Mouse (Mus musculus): Measurements from ENCODE around the gene Pde11a. TPM values are rescaled to one million over a fixed set of nuclear protein-coding genes. Genes with fewer than 3 reads are reported as not detected.

Pde11a gene
- polyA plus RNA-seq, 1 experiment = not detected

- TF ChIP-seq POLR2A (IDR thresholded peaks at IDR 0.05; ENCODE audit: insufficient read depth, low read depth, low read length) (no peak), CTCF (IDR thresholded peaks at IDR 0.05; ENCODE audit: insufficient read depth, low read depth, low read length) (no peak)
- Histone ChIP-seq H3K4me1 (ENCODE audit: control insufficient read depth, insufficient read depth, low read length) (no peaks in the 10 kb centered on the region), H3K4me3 (ENCODE audit: insufficient read depth, low read depth, low read length) (no peak overlapping the region), H3K27ac (ENCODE audit: insufficient read depth, low read depth, low read length) (no peak overlapping the region)
- WGBS = 88% methylated on average over 10 of the region's 10 CpGs
Measured at GRCm38 (mm10) chr2:76237638-76238420, 100.7 kb downstream of the Pde11a start.

- TF ChIP-seq POLR2A (IDR thresholded peaks at IDR 0.05; ENCODE audit: insufficient read depth, low read depth, low read length) = no peak
- no peak for TF ChIP-seq CTCF (IDR thresholded peaks at IDR 0.05; ENCODE audit: insufficient read depth, low read depth, low read length)
- Histone ChIP-seq H3K4me1 (ENCODE audit: control insufficient read depth, insufficient read depth, low read length) (peaks cover 2% of the 10 kb centered on the region; the same call in 1 of the 2 replicates), H3K4me3 (ENCODE audit: insufficient read depth, low read depth, low read length) (no peak overlapping the region), H3K27ac (ENCODE audit: insufficient read depth, low read depth, low read length) (no peak overlapping the region)
- 70% methylated on average over 6 of the region's 6 CpGs for WGBS
Measured at GRCm38 (mm10) chr2:76220364-76221108, 118.0 kb downstream of the Pde11a start.

- WGBS = 61% methylated on average over 6 of the region's 6 CpGs
- Histone ChIP-seq H3K4me3 (ENCODE audit: insufficient read depth, low read depth, low read length) (no peak overlapping the region), H3K27ac (ENCODE audit: insufficient read depth, low read depth, low read length) (no peak overlapping the region), H3K4me1 (ENCODE audit: control insufficient read depth, insufficient read depth, low read length) (peaks cover 2% of the 10 kb centered on the region; the same call in 1 of the 2 replicates)
- TF ChIP-seq POLR2A (IDR thresholded peaks at IDR 0.05; ENCODE audit: insufficient read depth, low read depth, low read length) = no peak
- no peak for TF ChIP-seq CTCF (IDR thresholded peaks at IDR 0.05; ENCODE audit: insufficient read depth, low read depth, low read length)
Measured at GRCm38 (mm10) chr2:76219540-76219939, 119.0 kb downstream of the Pde11a start.

- no peak overlapping the region for H3K4me3 ChIP-seq (ENCODE audit: insufficient read depth, low read depth, low read length)
- H3K27ac ChIP-seq (ENCODE audit: insufficient read depth, low read depth, low read length) = no peak overlapping the region
- H3K4me1 ChIP-seq (ENCODE audit: control insufficient read depth, insufficient read depth, low read length) = peaks cover 2% of the 10 kb centered on the region; the same call in 1 of the 2 replicates
- WGBS = 79% methylated on average over 7 of the region's 7 CpGs
- TF ChIP-seq POLR2A (IDR thresholded peaks at IDR 0.05; ENCODE audit: insufficient read depth, low read depth, low read length) (no peak), CTCF (IDR thresholded peaks at IDR 0.05; ENCODE audit: insufficient read depth, low read depth, low read length) (no peak)
Measured at GRCm38 (mm10) chr2:76216146-76216545, 122.4 kb downstream of the Pde11a start.

GRCm38 (mm10) chr2:76215219-76215618 lies 123.4 kb downstream of the Pde11a start:
- Histone ChIP-seq H3K27ac (ENCODE audit: insufficient read depth, low read depth, low read length) (no peak overlapping the region), H3K4me3 (ENCODE audit: insufficient read depth, low read depth, low read length) (no peak overlapping the region), H3K4me1 (ENCODE audit: control insufficient read depth, insufficient read depth, low read length) (peaks cover under 1% of the 10 kb centered on the region; the same call in 1 of the 2 replicates)
- TF ChIP-seq CTCF (IDR thresholded peaks at IDR 0.05; ENCODE audit: insufficient read depth, low read depth, low read length) (no peak), POLR2A (IDR thresholded peaks at IDR 0.05; ENCODE audit: insufficient read depth, low read depth, low read length) (no peak)
- 85% methylated on average over 9 of the region's 9 CpGs for WGBS

- no peaks in the 10 kb centered on the region for H3K4me1 ChIP-seq (ENCODE audit: control insufficient read depth, insufficient read depth, low read length)
- no peak overlapping the region for H3K4me3 ChIP-seq (ENCODE audit: insufficient read depth, low read depth, low read length)
- TF ChIP-seq CTCF (IDR thresholded peaks at IDR 0.05; ENCODE audit: insufficient read depth, low read depth, low read length) (no peak), POLR2A (IDR thresholded peaks at IDR 0.05; ENCODE audit: insufficient read depth, low read depth, low read length) (no peak)
- H3K27ac ChIP-seq (ENCODE audit: insufficient read depth, low read depth, low read length) = no peak overlapping the region
- WGBS = 42% methylated on average over 1 of the region's 1 CpGs
Measured at GRCm38 (mm10) chr2:76185126-76185525, 153.4 kb downstream of the Pde11a start.

- TF ChIP-seq CTCF (IDR thresholded peaks at IDR 0.05; ENCODE audit: insufficient read depth, low read depth, low read length) = no peak
- no peak for TF ChIP-seq POLR2A (IDR thresholded peaks at IDR 0.05; ENCODE audit: insufficient read depth, low read depth, low read length)
- H3K4me3 ChIP-seq (ENCODE audit: insufficient read depth, low read depth, low read length) = no peak overlapping the region
- H3K27ac ChIP-seq (ENCODE audit: insufficient read depth, low read depth, low read length) = no peak overlapping the region
- 61% methylated on average over 4 of the region's 4 CpGs for WGBS
- peaks cover 2% of the 10 kb centered on the region for H3K4me1 ChIP-seq (ENCODE audit: control insufficient read depth, insufficient read depth, low read length)
Measured at GRCm38 (mm10) chr2:76162822-76163221, 175.8 kb downstream of the Pde11a start.

- TF ChIP-seq POLR2A (IDR thresholded peaks at IDR 0.05; ENCODE audit: insufficient read depth, low read depth, low read length) = no peak
- no peak for TF ChIP-seq CTCF (IDR thresholded peaks at IDR 0.05; ENCODE audit: insufficient read depth, low read depth, low read length)
- WGBS = 53% methylated on average over 2 of the region's 2 CpGs
Measured at GRCm38 (mm10) chr2:76158973-76159372, 179.6 kb downstream of the Pde11a start.

GRCm38 (mm10) chr2:76141136-76141535 lies 197.4 kb downstream of the Pde11a start:
- Histone ChIP-seq H3K4me3 (ENCODE audit: insufficient read depth, low read depth, low read length) (no peak overlapping the region), H3K4me1 (ENCODE audit: control insufficient read depth, insufficient read depth, low read length) (peaks cover 4% of the 10 kb centered on the region; the same call in 1 of the 2 replicates), H3K27ac (ENCODE audit: insufficient read depth, low read depth, low read length) (no peak overlapping the region)
- TF ChIP-seq POLR2A (IDR thresholded peaks at IDR 0.05; ENCODE audit: insufficient read depth, low read depth, low read length) = no peak
- TF ChIP-seq CTCF (IDR thresholded peaks at IDR 0.05; ENCODE audit: insufficient read depth, low read depth, low read length) = no peak
- WGBS = 45% methylated on average over 10 of the region's 10 CpGs

More at GRCm38 (mm10) chr2:76158973-76159372, 179.6 kb downstream of the Pde11a start:
- H3K4me1 ChIP-seq (ENCODE audit: control insufficient read depth, insufficient read depth, low read length) = peaks cover 4% of the 10 kb centered on the region
- H3K27ac ChIP-seq (ENCODE audit: insufficient read depth, low read depth, low read length) = no peak overlapping the region
- H3K4me3 ChIP-seq (ENCODE audit: insufficient read depth, low read depth, low read length) = no peak overlapping the region

Data from olfactory bulb, adult 2 months (tissue).